Mouse (Mus musculus) erythroblast, adult 5-6 weeks (primary cell): ENCODE data around the gene Col13a1. TPM values are rescaled to one million over a fixed set of nuclear protein-coding genes. Genes with fewer than 3 reads are reported as not detected.

ENCODE experiments used
- ATAC-seq: replicated peaks from 2 replicates; pipeline ENCODE4 v1.8.0; 2016; ENCODE audit warnings: moderate number of reproducible peaks, mild to moderate bottlenecking, moderate TSS enrichment, inconsistent platforms; ENCODE audit not compliant: poor library complexity, low FRiP score, severe bottlenecking
- total RNA-seq, 2 experiments: library from RNA; stranded (forward) in 1 of 2; stranded (reverse) in 1 of 2; fragments of 150-400 nt in 1 of 2; fragments of 200-764, 138-1000 nt in 1 of 2; gene quantifications; 2 replicates each; pipeline versions ENCODE4 v1.2.3 to v1.2.4; 2015 to 2017; ENCODE audit warnings: low replicate concordance in 2 of 2

Gene Col13a1
- total RNA-seq, 2 experiments from 2014 or later: not detected

DNA sequence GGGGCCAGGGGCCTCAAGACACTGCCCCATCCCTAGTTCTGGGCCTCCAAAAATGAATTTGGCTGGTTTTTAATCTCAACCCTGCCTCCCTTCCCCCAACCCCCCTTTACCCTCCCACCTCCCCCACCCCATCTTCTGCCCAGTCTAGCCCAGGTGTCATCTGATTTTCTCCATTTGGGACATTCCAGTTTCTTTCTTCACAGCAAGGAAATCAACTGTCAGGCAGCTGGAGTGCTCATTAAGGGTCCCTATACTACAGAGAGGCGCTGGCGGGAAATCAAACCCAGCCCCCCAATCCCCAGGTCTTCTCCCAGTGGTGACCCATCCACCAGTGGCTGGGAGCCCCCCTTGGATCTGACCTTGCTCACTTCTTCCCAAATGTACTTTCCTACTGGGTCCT is 4.3 kb downstream of the Col13a1 start:
- ATAC-seq: no peak

DNA sequence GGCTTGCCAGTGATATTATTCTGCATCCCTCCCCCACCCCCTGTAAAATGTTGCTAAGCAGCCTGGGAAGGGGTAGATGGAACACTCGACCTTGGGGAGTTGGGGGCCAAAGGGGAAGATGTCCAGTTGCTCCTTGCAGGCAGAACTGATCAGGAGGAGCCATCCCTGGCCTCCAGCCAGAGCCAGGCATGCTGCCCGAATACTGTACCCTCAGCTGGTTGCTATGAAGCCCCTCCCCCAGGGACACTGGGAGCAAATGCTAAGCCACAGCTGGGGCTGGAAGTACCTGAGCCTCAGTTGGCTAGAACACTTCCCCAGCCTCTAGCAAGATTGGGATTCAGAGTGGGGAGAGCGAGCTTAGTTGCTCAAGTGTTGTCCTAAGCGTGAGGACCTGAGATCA is 6.9 kb downstream of the Col13a1 start:
- no peak for ATAC-seq

DNA sequence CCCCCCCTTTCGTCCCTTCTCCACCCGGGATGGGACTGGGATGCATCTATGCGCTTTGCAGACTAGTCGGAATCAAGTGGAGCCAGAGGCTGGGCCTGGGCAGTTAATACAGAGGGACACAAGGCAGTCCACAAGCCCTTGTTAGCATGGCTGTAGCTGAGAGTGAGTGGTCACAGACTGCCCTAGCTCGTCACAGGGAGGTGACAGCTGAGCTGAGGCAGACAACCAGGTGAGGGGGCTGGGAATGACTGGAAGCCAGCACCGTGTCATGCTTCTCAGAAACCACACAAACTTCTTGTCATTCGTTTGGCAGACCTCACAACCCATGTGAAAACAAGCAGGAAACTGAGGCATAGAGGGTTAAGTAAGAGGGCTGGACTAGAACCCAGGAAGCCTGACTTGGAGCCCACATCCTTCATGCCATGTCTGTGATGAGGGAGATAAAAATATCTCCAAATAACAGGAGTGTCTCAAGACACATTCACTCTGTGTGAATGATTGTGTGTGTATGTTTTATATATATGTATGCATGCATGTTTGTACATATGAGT is 10.8 kb downstream of the Col13a1 start:
- ATAC-seq: no peak

DNA sequence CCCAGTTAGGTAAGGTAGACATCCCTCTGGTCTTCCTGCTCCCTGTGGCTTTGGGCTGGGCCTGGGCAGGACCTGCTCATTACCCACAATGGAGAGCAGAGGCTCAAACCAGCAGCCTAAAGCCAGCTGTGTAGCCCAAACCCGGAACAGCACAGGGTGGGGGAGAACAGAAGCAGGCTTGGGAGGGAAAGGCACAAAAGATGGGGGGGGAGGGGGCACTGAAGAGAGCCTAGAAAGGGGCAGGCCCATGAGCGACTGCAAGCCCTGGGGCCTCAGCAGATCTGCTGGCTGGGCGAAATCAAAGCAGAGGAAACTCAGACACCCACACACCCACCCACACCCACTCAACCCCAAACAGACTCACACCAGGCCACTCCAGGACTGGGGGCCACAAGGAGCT is 11.7 kb downstream of the Col13a1 start:
- ATAC-seq: no peak

DNA sequence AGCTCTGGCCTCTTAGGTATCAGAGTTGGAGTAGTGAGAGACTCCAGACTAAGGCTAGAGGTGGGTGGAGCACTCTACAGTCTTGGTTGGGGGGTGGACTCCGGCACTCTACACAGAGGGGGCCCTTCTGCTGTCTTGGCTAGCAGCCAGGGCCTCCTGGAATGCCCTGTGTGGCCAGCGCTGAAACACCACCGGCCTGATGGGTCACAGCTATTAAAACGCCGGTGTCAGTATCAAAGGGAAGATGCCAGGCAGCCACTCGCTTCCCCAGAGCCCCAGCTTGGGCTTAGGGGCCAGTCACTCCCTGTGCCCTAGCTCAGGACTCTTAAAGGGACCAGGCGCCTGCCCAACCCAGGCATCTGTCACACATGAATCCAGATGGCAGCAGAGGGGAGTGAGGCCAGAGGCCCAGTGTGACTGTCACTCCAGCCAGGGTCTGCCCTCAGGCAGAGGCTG is 13.5 kb downstream of the Col13a1 start:
- ATAC-seq: no peak

DNA sequence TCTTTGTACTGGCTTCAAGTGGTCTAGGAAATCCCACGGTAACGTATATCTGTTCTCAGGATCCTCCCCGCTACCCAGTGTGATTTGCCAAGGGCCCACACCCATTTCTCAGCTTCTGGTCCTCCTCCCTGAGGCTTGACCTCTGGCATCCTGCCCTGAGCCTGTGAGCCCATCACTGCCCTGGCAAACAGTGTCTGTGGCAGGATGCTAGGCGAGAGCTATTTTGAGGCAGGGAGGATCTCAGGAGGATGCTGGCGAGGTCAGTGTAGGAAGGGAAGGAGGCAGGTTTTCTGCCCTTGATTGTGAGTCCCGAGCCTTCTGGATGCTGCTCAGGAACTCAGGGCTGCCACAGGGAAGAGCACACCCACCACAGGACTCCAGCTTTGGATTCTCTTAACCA is 22.2 kb downstream of the Col13a1 start:
- ATAC-seq: no peak

DNA sequence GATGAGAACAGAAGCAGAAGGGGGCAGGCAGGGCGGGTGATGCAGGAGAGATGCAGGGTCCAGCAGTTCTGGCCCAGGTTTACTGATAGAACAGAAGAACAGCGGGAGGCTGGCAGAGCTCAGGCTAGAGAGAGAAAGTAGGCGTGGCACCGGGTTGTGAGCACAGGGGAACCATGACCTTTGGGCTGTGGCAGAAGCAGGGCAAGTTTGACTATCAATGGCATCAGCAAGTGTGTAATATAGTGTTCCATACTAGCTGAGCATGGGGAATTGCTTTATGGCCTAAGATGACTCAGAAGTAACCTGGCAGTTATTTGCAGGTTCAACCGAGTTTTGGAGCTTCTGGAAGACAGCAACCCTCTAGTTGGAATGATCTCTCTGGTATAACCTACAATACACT is 25.0 kb downstream of the Col13a1 start:
- no peak for ATAC-seq

DNA sequence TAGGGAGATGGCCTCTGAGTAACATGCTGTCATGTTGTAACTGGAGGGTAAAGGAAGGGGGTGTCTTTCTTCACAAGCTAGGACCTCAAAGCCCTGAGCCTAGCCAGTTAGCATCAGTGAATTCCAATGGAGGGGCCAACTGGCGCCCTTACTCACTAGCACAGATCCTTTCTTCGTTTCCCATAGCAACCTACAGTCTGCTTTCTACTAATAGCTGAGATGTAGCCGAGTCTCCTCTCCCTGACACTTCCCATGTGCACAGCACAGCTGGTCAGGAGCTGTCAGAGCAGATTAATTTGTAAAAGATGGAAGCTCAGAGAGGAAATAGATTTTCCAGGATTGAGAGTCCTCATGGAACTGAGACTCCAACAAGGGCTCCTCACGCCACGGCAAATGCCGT is 29.4 kb downstream of the Col13a1 start:
- no peak for ATAC-seq

DNA sequence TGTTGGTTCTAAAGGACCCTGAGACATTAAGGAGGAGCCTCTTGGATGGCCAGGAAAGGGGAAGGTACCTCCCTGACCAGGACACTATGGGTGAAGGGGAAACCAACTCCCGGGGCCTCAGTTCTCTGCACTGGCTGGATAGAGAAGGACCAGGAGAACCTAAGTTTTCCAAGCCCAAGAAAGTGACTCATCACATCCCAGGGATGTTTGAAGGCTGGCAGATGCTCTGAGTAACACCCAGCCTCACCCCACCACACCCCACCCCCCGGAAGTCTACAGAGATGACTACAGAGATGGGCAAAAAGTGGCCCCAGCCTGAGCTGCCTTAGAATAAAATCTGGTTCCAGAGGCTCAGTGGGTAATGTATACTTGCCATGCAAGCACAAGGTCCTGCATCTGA is 34.5 kb downstream of the Col13a1 start:
- ATAC-seq: no peak

DNA sequence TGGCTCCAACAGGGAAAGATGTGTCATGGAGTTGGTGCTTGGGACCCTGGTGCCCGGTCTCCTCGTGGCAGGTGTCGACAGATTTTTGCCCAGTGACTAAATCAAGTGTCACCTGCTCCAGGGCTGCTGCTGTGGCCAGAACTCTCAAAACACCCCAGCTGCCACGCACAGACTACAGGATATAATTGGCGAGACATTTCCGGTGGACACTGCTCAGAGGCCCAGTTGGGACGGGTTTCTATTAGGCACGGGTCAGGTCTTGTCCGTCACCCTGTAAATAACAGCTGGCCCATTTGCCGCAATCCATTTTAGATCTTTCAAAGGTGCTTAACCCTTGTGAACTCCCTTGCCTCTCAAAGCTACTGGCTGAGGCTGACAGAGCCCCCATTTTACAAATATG is 35.4 kb downstream of the Col13a1 start:
- no peak for ATAC-seq

DNA sequence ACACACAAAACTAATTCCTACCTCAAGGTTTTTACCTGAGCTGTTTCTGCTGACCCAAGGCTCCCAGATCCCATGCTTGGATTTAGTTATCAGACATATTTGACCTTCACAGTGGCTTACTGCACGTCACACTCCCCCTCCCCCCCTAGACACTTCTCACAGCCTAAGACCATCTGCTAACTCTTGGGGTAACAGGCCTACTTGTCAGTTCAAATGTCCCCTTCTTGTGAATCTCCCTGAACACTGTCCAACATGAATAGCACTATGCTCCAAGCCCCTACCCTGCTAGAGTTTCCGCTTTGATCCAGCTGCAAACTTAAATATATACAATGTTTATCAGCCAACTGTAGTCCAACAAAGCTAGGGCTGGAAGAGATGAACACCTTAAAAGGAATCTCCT is 36.2 kb downstream of the Col13a1 start:
- ATAC-seq: no peak

DNA sequence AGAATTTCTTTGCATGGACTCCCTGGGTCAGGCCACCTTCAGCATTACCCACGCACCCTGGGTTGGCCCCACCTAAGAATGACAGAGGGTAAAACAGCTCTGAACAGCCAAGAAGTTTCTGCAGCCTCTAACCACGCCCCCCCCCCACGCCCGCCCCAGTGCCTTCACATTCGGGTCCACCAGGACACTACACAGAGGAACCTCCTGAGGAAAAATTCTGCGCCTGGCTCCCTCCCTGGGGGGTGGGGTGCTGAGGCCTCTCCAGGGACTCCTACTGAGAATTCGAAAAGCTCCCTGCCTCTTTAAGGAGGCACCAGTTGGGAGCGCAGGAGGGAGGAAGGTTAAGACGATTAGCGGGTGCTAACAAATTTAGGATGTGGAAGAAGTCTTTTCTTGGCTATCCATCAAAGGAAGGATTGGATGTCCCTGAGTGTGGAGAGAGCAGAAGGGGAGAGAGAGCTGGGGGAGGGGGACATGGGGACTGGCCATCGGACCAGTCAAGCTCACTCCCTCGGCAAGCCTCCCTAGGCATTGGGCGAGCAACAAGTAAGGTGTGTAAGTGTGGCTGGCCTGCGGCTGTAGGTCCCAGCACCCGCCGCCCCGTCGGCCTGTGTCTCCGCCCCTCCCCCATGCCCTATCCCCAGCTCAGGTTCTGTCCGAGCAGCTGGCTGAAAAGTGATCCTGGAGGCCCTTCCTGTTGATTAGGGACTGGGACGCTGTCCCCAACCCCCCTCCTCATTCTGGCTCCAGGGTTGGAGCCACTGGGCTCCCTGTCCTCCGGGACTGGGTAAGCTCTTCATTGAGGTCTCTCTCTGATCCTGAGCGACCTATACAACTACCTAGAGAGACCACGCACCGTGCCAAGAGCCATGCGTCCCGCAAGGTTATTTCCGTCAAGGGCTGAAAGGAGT is 42.4 kb downstream of the Col13a1 start:
- ATAC-seq: no peak

DNA sequence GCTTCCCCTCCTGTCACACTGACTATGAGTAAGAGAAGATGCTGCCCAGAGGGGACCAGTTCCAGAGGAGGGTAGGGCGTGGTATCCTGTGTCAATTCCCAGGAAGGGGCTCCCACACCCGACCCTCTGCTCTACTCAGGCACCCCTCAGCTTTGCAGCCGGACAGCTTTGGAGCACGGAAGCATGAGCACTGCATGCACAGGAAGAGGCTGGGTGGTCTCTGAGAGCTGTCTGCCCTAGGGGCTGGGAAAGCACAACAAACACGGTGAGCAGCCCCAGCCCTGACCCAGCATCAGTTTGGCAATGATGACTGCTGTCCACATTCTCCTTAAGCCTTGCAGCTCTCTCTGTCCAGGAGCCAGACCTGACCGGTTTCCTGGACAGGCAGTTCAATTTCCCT is 47.2 kb downstream of the Col13a1 start:
- no peak for ATAC-seq

DNA sequence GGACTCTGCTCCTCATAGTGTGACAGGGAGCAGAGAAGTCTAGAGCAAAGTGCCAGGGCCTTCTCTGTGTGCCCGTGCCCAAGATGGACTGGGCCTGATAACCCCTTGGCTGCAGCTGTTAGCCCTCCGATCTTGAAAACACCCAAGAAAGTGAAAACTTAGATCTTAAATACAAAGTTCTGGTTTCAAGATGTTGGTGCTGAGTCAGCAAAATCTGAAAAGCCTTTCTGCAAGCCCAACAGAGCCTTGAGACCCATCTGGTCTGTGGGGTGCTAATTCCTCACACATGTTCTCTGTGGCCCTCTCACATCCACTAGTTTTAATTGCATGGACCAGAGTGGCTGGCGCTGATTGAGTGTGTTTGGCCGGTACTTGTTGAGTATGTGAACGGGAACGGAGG is 49.0 kb downstream of the Col13a1 start:
- no peak for ATAC-seq

DNA sequence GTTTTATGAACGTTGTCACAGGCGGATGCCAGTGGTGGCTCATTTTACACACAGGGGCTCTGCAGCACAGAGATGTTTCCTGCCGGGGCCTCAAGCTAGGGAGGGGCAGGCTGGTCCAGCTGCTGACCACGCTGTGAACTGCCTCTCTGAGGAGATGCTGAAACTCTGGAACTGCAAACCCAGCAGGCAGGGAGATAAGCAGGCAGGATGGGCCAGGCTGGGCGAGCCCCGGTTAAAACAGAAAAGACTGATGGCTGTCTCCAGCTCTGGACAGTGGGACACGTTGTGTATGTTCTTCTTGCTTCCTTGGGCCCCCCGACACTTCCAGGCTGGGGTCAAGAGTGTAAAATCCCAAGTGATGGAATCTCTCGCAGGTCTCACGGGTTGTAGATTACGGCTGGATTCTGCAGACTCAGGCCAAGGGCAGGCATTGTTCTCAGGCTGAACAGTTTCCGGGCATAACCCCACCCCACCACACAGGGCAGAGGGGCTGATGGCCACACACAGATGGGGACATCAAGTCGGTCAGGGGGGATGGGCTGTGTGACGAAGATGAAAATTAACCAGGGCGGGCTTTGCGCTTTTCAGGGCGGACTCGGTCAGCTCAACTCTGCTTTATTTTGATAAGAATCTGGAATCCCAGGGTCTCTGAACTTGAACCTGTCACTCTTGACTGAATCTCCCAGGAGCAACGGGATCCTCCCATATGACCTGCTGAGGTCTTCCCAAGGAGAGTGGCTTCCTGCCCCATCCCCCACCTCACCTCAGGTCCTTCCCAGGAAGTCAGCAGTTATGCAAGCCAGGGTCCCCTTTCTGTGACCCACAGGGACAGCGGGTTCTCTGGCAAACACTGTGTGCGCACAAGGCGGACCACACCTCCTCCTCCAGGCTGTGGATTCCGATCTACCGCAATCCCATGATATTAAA is 49.9 kb downstream of the Col13a1 start:
- no peak for ATAC-seq

DNA sequence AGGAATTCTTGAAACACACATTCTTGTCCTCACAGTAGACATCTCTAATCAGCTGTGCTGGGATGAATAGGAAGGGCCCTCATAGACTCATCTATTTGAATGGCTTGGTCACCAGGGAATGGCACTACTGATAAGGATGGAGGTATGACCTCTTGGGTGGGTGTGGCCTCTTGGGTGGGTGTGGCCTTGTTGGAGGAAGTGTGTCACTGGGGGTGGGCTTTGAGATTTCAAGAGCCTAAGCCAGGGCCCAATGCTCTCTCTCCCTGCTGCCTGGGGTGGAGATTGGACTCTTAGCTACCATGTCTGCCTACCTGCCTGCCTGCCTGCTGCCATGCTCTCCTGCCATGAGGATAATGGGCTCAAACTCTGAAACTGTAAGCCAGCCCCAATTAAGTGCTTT is 53.2 kb downstream of the Col13a1 start:
- ATAC-seq: no peak

DNA sequence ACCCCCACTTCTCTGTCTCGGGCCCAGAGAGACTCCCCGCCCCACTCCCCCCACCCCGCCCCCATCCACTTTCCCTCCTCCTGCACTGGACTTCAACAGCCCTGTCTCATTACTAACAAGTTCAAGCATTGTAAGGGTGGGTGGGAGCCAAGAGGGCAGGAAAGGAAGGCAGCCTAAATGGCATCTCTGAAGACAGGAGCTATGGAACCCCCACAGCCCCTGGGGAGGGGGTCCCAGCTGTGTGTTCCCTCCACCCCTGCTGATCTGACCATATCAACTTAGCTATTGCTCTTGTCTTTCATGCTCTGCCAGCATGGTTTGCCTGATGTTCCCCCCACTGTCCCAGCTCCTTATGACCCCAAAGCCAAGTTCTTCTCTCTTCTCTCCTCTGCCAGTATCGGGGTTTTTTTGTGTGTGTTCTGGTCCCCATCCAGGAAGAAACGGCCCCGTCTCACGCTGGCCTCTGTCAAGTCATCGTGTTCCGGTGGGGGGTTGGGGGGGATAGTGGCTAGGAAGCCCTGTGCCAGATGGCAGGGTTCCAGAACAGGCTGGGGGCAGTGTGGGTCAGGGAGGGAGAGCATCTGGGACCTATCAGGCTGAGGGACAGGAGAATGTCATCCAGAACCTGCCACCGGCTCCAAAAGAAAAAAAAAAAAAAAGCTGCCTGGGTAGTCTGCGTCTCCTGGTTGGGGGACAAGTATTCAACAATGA is 58.1 kb downstream of the Col13a1 start:
- ATAC-seq: no peak

DNA sequence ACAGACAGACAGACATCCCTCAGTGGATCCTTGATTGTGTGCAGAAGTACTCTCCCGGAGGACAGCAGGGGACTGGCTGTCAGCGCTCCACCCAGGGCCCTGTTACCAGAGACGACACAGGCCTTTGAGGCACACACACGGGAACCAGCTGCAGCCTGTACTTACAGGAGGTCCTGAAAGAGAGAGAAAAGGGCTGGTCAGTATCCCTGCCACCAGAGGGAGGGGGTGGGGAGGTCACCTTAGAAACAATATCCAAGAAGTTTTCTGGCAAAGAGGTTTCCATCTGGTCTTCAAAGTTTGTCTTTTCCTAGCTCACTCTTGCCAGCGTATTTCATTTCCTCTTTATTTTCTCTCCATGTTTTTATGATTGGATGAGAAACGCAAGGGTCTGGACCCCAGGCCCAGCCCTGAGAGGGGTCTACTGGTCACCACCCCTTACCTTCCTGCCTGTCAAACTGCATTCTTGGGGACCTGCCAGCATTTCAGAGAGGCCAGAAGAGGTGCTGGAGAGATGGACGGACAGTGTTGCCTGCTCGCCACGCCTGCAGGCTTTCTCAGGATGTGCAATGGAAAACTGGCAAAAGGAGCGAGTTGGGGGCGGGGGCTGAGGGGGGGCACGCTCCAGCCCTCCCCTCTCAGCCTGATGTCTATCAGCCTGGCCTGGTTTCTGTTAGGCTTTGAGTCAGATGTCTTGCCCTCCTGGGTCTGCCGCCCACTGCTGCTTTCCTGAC is 58.8 kb downstream of the Col13a1 start:
- no peak for ATAC-seq

DNA sequence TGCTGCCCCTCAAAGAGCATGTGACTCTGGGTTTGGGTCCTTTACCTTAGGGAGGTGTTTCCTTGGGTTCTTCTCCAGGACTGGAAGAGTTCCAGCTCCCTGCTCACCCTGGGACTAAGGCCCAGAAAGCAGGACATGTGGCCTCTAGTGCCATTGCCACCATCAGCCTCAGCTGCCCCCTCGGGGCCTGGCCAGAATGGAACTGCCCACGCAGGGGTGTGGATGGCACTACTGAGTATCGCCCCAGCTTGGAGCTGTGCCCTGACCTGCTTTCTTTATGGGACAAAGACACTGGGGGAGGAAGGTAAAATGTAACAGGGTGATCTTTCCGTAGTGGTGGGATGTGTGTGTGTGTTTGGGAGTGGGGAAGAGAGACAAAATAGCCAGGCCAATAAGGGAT is 59.4 kb downstream of the Col13a1 start:
- no peak for ATAC-seq
